16 mouse cellular contexts compared by ENCODE assay signal in the genomic region with DNA sequence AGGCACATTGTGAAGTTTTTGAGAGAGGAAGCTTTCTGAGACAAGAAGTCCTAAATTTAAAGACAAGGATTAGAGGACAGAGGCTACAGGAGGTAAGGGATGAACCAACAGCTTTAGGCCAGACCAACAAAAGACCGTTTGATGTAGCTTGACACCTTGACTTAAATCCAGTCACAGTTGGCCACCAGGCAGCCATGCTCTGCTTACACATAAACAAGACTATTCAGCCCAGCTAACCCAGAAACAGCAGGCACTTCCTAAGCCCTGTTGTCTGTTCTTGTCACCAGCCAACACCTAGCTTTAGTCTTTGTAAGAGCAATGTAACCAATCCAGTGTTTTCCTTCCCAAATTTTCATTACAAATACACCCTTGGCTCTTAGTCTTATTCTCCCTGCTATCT.
"Had no signal": no experiment of that assay in that cellular context is flagged by ENCODE, and none has a peak within 500 bp of the region (broad histone marks: within the 10 kb centered on the region; RNA-seq: fewer than 3 reads in every experiment).

No protein-coding gene starts in this region.

- H3K36me3 ChIP-seq: neural tube, embryonic 13.5 days; neural tube, embryonic 15.5 days; stomach, embryonic 15.5 days had no signal

- H3K27me3 ChIP-seq: neural tube, embryonic 13.5 days; neural tube, embryonic 15.5 days; stomach, embryonic 15.5 days had no signal

- H3K4me2 ChIP-seq: neural tube, embryonic 13.5 days; neural tube, embryonic 15.5 days; stomach, embryonic 15.5 days had no signal

- H3K4me1 ChIP-seq: neural tube, embryonic 13.5 days; neural tube, embryonic 15.5 days; stomach, embryonic 15.5 days had no signal

- H3K4me3 ChIP-seq: neural tube, embryonic 13.5 days; neural tube, embryonic 15.5 days; stomach, embryonic 15.5 days had no signal

- DNase-seq: retina, postnatal 1 day; right cerebral cortex, adult 18-20 months; right cerebral cortex, postnatal 14 days; right cerebral cortex, postnatal 25 days; right cerebral cortex, postnatal 4 days; spleen, adult 18-20 months; thymus, adult 18-20 months; thymus, adult 2 months; thymus, postnatal 14 days; thymus, postnatal 25 days; thymus, postnatal 36 days; thymus, postnatal 4 days had no signal

- H3K9ac ChIP-seq: neural tube, embryonic 13.5 days; neural tube, embryonic 15.5 days; stomach, embryonic 15.5 days had no signal

- H3K9me3 ChIP-seq: neural tube, embryonic 13.5 days; neural tube, embryonic 15.5 days; stomach, embryonic 15.5 days had no signal

- H3K27ac ChIP-seq: neural tube, embryonic 13.5 days; neural tube, embryonic 15.5 days; stomach, embryonic 15.5 days; stomach, postnatal 0 days had no signal
